Mouse (Mus musculus) heart, postnatal 0 days (tissue): ENCODE measurements at regions not wholly inside any gene's neighbourhood (a gene's known extent, or its start where the extent isn't known, plus 50 kb on each side); places are given as distances from the start of the nearest gene placed in this dataset.

Experiments used
- CTCF ChIP-seq: IDR thresholded peaks from 2 replicates; pipeline ENCODE4 v1.5.1; 2016; ENCODE audit warnings: antibody characterized with exemption, control low read depth, low read depth
- EP300 ChIP-seq: IDR thresholded peaks from 2 replicates; pipeline ENCODE4 v1.6.1; 2016; ENCODE audit warnings: antibody characterized with exemption, low read depth

DNA sequence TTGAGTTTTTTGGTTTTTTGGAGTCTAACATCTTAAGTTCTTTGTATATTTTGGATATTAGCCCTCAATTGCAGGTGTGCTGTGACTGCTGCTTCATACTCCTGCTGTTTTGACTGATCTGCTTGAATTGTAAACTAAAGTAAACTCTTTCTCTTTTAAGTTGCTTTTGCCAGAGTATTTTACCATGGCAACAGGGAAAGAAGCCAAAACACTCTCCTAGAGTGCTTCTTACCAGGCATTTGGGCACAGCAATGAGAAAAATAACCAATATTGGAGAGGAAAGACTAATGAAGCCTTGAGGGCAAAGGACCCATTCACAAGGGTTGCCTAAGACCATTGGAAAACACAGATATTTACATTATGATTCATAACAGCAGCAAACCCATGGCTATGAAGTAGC, 437.3 kb downstream of the Wdr11 start:
- TF ChIP-seq CTCF (no peak), EP300 (no peak)
